Mouse (Mus musculus) limb, embryonic 10.5 days (tissue): ENCODE results near the gene Slco2a1. TPM values are rescaled to one million over a fixed set of nuclear protein-coding genes. Genes with fewer than 3 reads are reported as not detected.

ENCODE experiments used
- DNase-seq: peaks from one replicate; pipeline ENCODE4 v3.0.0-alpha.2; 2017; ENCODE audit warnings: low spot score
- H3K27ac ChIP-seq: fragments of 300-500 bp; sonication (generic); 2 replicates; pipeline ENCODE4 v1.5.1; 2016; ENCODE audit warnings: mild to moderate bottlenecking
- H3K27me3 ChIP-seq: fragments of 300-500 bp; sonication (generic); 2 replicates; pipeline ENCODE4 v1.6.1; 2016; ENCODE audit warnings: low read depth, mild to moderate bottlenecking; ENCODE audit not compliant: poor library complexity, severe bottlenecking
- H3K36me3 ChIP-seq: fragments of 300-500 bp; sonication (generic); 2 replicates; pipeline ENCODE4 v1.6.1; 2016; ENCODE audit warnings: mild to moderate bottlenecking, moderate library complexity
- H3K4me1 ChIP-seq: fragments of 300-500 bp; sonication (generic); 2 replicates; pipeline ENCODE4 v1.6.1; 2016
- H3K4me3 ChIP-seq: fragments of 300-500 bp; sonication (generic); 2 replicates; pipeline ENCODE4 v1.5.1; 2016; ENCODE audit warnings: mild to moderate bottlenecking, moderate library complexity
- H3K9me3 ChIP-seq: fragments of 300-500 bp; sonication (generic); replicated peaks from 2 replicates; pipeline ENCODE4 v1.6.1; 2016; ENCODE audit warnings: mild to moderate bottlenecking
- WGBS: fragments of 180-500 bp; shearing (Covaris S2); methylation state at CpG from one replicate; pipeline ENCODE4 v1.1.7; 2016; 5-methylcytosine and 5-hydroxymethylcytosine counted together
- polyA plus RNA-seq: library from polyadenylated mRNA; unstranded; fragments of >200 nt; fragmentation: Nextera tagmentation; extraction: Ambion mirVana; gene quantifications from 2 replicates; pipeline ENCODE4 v1.2.1, GENCODE M21; 2016

Slco2a1 gene
- polyA plus RNA-seq, 1 experiment from 2014 or later = 0.50 TPM

- no peak for DNase-seq
- WGBS = 83% methylated on average over 7 of the region's 7 CpGs
- no peaks in the 10 kb centered on the region for H3K36me3 ChIP-seq
- no peaks in the 10 kb centered on the region for H3K27me3 ChIP-seq
- no peaks in the 10 kb centered on the region for H3K9me3 ChIP-seq
- H3K4me3 ChIP-seq = no peak overlapping the region
- H3K27ac ChIP-seq = no peak overlapping the region
- H3K4me1 ChIP-seq = no peaks in the 10 kb centered on the region
These were observed 133.0 kb downstream of the Slco2a1 start for GRCm38 (mm10) chr9:103121546-103121945.

GRCm38 (mm10) chr9:103124746-103125145 is 136.2 kb downstream of the Slco2a1 start:
- Histone ChIP-seq H3K27ac (no peak overlapping the region), H3K9me3 (no peaks in the 10 kb centered on the region), H3K4me3 (no peak overlapping the region), H3K4me1 (no peaks in the 10 kb centered on the region), H3K27me3 (no peaks in the 10 kb centered on the region), H3K36me3 (no peaks in the 10 kb centered on the region)
- WGBS = 94% methylated on average over 4 of the region's 4 CpGs
- no peak for DNase-seq

DNA sequence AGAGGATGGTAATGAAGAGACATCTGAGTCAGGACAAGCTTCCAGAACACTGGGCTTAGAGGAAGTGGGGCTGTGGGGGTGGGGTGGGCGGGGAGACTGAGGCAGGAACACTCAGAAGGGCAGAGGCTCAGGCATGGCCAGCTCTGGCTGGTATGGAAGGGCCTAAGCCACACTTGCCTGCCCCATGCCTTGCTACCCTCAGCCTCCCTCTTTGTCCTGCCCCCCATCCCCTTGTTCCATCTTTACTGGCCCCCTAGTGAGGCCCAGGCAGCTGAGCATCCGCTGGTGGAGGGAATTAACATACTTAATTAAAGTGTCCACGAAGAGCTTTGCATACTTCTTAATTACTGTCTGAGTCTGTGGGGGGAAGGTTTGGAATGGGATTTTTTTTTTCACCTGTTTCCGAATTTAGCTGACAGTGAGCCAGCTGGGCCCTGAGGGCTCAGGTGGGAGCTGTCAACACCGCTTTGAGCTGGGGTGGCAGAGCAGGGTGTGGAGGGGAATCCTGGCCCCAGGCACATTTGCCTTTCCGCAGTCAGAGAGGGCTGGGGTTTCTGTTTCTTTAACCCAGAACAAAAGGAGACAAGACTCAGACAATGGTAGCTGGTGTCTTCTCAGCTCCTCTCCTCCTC is 145.1 kb downstream of the Slco2a1 start:
- no peaks in the 10 kb centered on the region for H3K9me3 ChIP-seq
- H3K4me1 ChIP-seq = peaks cover 28% of the 10 kb centered on the region
- H3K27me3 ChIP-seq = no peaks in the 10 kb centered on the region
- H3K36me3 ChIP-seq = no peaks in the 10 kb centered on the region
- no peak for DNase-seq
- H3K4me3 ChIP-seq = no peak overlapping the region
- H3K27ac ChIP-seq = no peak overlapping the region
- WGBS = 34% methylated on average over 6 of the region's 6 CpGs

DNA sequence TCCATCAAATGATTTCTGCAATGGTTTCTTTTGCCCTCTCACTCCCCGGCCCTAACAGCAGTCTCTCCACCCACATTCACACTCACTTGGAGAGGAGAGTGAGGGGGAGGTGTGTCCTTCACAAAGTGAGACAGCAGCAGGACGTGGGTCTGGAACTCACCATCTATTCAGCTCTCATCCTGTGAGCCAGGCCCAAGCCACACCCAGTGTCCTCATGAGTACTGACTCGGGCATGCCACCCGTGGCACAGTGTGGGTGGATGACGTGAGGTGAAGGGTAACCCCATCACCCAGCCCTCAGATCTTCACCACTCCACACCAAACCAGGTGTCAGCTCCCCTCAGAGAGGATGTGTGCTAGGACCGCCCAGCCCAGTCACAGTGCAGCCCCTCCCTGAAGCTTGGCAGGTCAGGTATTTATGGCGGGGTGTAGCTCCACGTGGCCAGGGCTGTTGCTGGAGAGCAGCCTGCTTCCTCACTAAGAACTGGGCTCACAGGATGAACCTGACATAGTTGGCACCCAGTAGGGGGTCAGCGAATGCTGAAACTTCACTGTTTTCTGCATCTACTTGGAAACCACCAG is 146.0 kb downstream of the Slco2a1 start:
- H3K9me3 ChIP-seq = no peaks in the 10 kb centered on the region
- H3K27me3 ChIP-seq = no peaks in the 10 kb centered on the region
- no peak overlapping the region for H3K27ac ChIP-seq
- no peaks in the 10 kb centered on the region for H3K36me3 ChIP-seq
- no peak for DNase-seq
- H3K4me1 ChIP-seq = peaks cover 28% of the 10 kb centered on the region
- no peak overlapping the region for H3K4me3 ChIP-seq
- 33% methylated on average over 9 of the region's 9 CpGs for WGBS

DNA sequence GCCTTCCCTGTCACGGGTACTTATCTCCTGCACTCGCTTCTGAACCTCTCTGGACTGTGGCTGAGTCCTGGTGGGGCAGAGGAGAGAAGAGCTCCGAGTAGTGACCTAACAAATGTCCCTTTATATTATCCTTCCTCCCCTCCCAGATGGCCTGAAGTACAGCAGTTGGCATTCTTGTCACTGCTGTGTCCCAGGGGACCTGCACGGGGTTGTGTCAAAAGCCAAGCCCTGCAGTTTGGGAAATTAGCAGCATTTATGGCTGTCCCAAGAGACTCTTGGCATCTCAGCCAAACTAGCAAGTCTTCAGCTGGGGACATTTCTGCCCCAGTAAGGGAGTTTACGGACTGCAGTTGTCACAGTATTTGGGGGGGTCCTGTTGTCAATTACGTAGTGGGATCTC is 151.0 kb downstream of the Slco2a1 start:
- DNase-seq = no peak
- H3K4me3 ChIP-seq = no peak overlapping the region
- no peak overlapping the region for H3K27ac ChIP-seq
- no peaks in the 10 kb centered on the region for H3K9me3 ChIP-seq
- no peaks in the 10 kb centered on the region for H3K27me3 ChIP-seq
- WGBS = 54% methylated on average over 6 of the region's 6 CpGs
- no peaks in the 10 kb centered on the region for H3K36me3 ChIP-seq
- H3K4me1 ChIP-seq = peaks cover 22% of the 10 kb centered on the region

DNA sequence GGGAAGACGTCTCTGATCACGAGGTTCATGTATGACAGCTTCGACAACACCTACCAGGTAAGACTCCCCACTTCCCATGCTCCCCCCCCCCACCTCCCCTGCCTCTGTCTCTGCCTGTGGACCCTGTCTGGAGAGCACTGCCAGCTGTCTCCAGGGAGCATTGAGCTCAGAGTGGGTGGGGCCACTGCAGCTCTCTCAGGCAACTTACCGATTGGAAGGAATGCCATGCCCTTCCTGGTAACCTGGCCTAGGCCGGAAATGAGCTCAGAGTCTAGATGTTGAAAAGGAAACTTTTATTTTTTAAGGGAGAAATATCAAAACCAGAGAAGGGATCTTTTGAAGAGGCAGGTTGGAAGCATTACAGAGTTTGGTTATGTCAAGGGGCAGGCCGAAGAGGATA is 151.9 kb downstream of the Slco2a1 start:
- Histone ChIP-seq H3K4me3 (no peak overlapping the region), H3K27me3 (no peaks in the 10 kb centered on the region), H3K36me3 (no peaks in the 10 kb centered on the region), H3K9me3 (no peaks in the 10 kb centered on the region), H3K4me1 (peaks cover 22% of the 10 kb centered on the region), H3K27ac (no peak overlapping the region)
- WGBS = 90% methylated on average over 6 of the region's 6 CpGs
- no peak for DNase-seq

DNA sequence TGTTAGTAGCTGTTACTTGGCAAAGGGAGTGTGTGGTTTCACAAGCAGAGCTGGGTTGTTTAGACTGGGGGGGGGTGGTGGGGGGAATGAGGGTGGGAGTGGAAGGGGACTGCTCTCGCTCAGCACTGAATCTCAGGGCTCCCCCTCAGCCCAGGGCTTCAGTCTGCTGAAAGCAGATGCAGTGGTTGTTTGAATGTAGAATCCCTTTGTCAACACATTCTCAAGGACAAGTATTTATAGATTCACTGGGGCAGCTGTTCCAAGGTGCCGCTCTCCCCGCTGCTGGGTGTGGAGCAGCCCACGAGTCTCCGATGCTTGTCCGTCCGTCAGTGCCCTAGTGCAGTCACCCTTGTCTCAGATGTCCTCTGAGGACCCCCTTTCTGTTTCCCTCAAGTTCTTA is 152.8 kb downstream of the Slco2a1 start:
- DNase-seq = no peak
- Histone ChIP-seq H3K9me3 (no peaks in the 10 kb centered on the region), H3K27ac (no peak overlapping the region), H3K4me1 (peaks cover 27% of the 10 kb centered on the region), H3K27me3 (no peaks in the 10 kb centered on the region), H3K4me3 (no peak overlapping the region), H3K36me3 (no peaks in the 10 kb centered on the region)
- 96% methylated on average over 7 of the region's 7 CpGs for WGBS

- H3K4me3 ChIP-seq = no peak overlapping the region
- H3K27ac ChIP-seq = no peak overlapping the region
- no peak for DNase-seq
- no peaks in the 10 kb centered on the region for H3K36me3 ChIP-seq
- 70% methylated on average over 4 of the region's 4 CpGs for WGBS
- H3K4me1 ChIP-seq = peaks cover 17% of the 10 kb centered on the region
- H3K27me3 ChIP-seq = no peaks in the 10 kb centered on the region
- H3K9me3 ChIP-seq = no peaks in the 10 kb centered on the region
These were observed 155.4 kb downstream of the Slco2a1 start for GRCm38 (mm10) chr9:103143881-103144280.

DNA sequence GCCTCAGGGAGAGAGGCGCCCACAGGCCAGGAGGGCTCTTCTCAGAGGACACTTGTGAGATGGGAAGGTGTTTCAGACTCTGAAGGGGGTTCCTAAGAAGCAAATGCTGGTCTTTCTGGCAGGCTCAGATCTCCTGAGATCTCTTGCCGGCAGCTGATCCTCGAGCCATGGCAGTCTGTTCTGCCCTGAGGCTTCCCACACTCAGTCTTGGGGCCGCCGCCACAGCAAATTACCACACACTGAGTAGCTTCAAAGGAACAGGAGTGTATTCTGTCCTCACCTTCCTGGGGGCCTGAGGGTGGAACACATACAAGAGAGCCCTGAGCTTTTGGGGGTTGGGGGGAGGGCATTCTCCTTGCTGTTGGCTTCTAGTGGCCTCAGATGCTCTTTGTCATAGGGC is 156.8 kb downstream of the Slco2a1 start:
- peaks cover 14% of the 10 kb centered on the region for H3K4me1 ChIP-seq
- 24% methylated on average over 5 of the region's 5 CpGs for WGBS
- no peaks in the 10 kb centered on the region for H3K27me3 ChIP-seq
- no peak for DNase-seq
- no peaks in the 10 kb centered on the region for H3K36me3 ChIP-seq
- H3K4me3 ChIP-seq = no peak overlapping the region
- no peak overlapping the region for H3K27ac ChIP-seq
- no peaks in the 10 kb centered on the region for H3K9me3 ChIP-seq

Other genes with a start within 250 kb of the Slco2a1 start
- gene Ryk, start 153.8 kb upstream of the Slco2a1 start, polyA plus RNA-seq = 17.8 and 18.6 TPM in 2 replicates
- gene Rab6b, start 123.1 kb downstream of the Slco2a1 start, polyA plus RNA-seq = 1.2 and 2.1 TPM in 2 replicates
- gene Srprb, start 213.4 kb downstream of the Slco2a1 start, polyA plus RNA-seq = 72.4 and 74.1 TPM in 2 replicates
- gene Gm20425, start 241.6 kb downstream of the Slco2a1 start, polyA plus RNA-seq = not detected in 2 replicates
- 9.3 and 10.5 TPM in 2 replicates for gene Trf, start 241.7 kb downstream of the Slco2a1 start, polyA plus RNA-seq